Mouse (Mus musculus): ENCODE data around the gene Cyp2f2.

The Cyp2f2 gene

GRCm38 (mm10) chr7:27119676-27120075 lies at the start of gene Cyp2f2:
Gene Cyp2f2 (plus strand): TSS chr7:27119909.
- DNase-seq (ENCODE audit: low spot score): no peak

DNA sequence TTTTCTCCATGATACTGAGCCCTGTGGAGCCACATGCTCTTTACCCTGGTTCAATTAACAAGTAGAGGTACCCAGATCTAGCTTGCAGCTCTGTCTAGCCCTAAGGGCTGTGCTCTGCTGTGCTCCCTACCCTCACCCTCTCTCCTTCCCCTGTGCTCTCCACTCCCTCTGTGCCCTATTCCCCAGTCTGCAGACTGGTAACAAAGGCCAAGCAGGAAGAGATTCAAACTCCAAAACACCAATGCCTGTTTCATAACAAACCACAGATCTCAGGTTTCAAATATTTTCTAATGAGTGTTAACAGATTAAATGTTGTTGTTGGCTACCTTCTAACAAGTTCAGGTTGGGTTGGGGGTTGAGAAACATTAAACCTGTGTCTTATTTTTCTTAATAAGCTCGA lies 41.1 kb upstream of the Cyp2f2 start:
- no peak for DNase-seq (ENCODE audit: low spot score)

- DNase-seq (ENCODE audit: low spot score): no peak
Measured at GRCm38 (mm10) chr7:27081625-27082024, 38.1 kb upstream of the Cyp2f2 start.

GRCm38 (mm10) chr7:27091039-27091438 lies 28.7 kb upstream of the Cyp2f2 start:
- no peak for DNase-seq (ENCODE audit: low spot score)

- no peak for DNase-seq (ENCODE audit: low spot score)
Measured at GRCm38 (mm10) chr7:27092038-27092703, 27.5 kb upstream of the Cyp2f2 start.

DNA sequence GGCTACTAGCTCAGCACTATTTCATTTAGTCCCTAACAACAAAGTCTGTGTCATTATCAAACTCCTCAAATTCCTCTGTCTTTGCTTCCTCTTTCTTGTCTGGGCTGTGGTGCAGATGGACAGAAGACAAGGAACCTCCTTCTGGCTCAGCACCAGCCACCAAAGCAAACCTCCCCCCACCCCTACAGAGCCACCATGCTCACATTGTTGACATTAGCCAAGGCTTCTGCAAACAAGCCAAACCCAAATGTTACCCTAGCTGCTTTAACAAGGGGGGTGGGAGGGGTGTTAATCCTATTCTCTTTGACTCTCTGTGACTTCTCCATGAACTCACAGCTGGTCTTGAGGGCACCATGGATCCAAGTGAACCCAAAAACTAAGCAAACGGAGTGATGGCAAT lies 26.8 kb upstream of the Cyp2f2 start:
- no peak for DNase-seq (ENCODE audit: low spot score)

GRCm38 (mm10) chr7:27104882-27105281 lies 14.8 kb upstream of the Cyp2f2 start:
- DNase-seq (ENCODE audit: low spot score): no peak

DNA sequence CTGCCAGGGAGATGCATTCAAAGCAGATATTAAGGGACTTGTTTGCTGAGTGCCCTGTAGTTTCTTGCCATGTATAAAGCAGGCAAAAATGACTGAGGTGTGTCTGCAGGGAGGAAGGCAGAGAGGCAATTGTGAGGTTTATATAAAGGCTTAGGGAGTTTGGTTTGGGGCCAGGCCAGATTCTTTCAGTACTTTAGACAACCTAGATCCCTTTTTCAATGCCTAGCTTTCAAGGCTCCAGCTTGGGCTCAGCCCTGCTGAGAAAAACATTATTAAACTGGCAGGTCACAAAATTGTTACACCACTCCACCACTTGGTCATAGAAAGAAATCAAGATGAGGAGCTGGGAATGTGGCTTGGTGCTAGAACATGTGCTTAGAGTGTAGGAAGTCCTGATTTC lies 9.4 kb upstream of the Cyp2f2 start:
- no peak for DNase-seq (ENCODE audit: low spot score)

DNA sequence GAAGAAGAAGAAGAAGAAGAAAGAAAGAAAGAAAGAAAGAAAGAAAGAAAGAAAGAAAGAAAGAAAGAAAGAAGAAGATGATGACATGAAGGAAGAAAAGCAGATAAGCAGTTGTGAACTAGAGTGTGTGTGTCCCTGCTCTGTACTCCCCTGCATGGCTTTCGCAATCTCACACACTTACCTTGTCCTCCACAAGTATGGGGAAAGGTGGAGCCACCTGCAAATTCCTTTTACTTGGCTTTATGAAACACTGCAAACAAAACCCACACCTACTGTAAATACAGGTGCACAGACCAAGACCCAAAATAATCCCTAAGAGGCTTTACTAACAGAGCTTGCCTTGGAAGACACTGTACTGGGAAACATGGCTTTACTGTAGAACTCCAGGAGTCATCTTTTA lies 8.7 kb upstream of the Cyp2f2 start:
- DNase-seq (ENCODE audit: low spot score): no peak

DNA sequence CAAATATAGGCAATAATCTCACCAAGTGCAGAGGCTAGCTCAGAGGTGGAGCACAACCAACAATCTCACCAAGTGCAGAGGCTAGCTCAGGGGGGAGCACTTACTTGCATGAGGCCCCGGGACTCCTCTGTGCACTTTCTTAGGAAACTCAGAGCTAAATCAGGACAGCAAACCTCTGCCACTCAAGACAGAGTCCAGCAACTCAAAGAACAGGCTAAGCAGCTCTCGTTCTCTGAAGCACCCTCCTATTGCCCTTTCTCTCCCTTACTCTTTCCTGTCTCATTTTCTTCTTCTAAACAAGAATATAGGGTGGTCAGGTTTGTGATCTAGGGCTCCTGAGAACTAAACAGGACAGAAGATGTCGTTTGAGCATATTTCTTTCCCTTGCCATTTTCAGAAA lies 7.7 kb upstream of the Cyp2f2 start:
- no peak for DNase-seq (ENCODE audit: low spot score)

GRCm38 (mm10) chr7:27118033-27118511 lies 1.6 kb upstream of the Cyp2f2 start:
- DNase-seq (ENCODE audit: low spot score): no peak

DNA sequence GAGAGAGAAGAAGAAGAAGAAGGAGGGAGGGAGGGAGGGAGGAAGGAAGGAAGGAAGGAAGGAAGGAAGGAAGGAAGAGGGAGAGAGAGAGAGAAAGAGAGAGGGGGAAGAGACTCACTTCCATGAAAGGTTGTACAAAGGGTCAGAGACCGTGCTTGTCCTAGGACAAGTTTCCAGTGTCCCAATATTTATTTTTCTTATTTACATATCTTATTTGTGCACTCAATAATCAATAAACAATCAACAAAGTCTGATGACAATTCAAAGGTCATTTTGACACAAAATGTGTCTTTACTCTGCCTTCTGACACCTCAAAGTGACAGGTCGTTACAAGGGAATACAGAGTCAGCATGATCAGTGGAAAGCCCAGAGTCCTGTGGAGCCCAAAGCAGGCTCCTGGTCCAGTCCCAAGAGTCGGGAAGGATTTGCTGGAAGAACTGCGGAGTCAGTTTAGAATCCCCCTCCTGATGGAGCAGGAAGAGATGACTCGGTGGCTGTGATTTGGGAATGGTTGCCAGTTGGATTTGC lies 4.7 kb downstream of the Cyp2f2 start:
- DNase-seq (ENCODE audit: low spot score): no peak

DNA sequence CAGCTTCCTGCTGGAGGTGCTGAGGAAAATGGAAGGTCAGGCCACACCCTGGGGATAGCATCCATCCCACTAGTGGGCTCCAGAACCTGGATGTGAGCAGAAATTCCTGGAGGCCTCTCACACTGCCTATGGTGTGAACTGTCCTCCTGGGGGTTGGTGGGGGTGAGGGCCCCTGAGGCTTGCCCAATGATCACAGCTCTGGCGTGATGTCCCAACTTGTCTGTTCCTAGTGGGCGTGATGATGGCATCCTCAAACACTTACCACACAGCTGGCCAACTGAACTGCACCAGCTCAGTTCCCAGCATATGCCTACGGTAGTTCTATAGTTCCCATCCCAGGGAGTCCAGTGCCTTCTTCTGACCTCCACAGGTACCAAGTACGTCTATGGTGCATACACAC lies 5.3 kb downstream of the Cyp2f2 start:
- DNase-seq (ENCODE audit: low spot score): no peak

- peak; percentile 16 for DNase-seq (ENCODE audit: low spot score)
Measured at GRCm38 (mm10) chr7:27128162-27128561, 8.5 kb downstream of the Cyp2f2 start.

GRCm38 (mm10) chr7:27128946-27129345 lies 9.2 kb downstream of the Cyp2f2 start:
- no peak for DNase-seq (ENCODE audit: low spot score)

DNA sequence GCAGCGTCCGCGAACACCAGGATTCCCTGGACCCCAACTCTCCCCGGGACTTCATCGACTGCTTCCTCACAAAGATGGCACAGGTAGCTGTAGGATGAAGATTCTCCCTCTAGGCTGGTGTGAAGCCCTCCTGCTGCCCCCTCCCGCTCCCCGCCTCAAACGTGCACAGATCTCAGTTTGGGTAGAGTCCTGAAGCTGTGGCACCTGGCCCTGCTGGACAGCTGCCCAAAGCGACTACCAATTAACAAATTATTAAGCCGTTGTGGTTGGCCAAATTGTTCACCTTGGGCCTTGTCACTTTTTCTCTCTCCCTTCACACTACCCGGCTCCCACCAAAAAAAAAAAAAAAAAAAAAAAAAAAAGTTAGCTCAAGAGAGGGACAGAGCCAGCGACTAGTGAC lies 10.1 kb downstream of the Cyp2f2 start:
- no peak for DNase-seq (ENCODE audit: low spot score)

GRCm38 (mm10) chr7:27130521-27131370 lies 11.0 kb downstream of the Cyp2f2 start:
- DNase-seq (ENCODE audit: low spot score): no peak

DNA sequence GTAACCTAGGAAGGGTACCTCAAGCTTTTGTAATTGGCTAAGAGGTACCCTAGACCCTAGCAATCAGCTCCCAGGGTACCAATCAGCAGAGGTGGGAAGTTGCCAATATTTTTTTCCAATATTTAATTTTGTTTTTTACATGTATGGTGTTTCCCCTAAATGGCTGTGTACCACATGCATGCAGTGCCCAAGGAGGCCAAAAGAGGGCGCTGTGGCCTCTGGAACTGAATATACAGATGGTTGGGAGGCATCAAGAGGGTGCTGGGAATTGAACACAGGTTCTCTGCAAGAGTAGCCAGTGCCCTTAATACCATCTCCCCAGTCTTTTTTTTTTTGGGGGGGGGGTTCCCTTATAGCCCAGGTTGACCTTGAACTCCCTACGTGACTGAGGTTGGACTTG lies 11.7 kb downstream of the Cyp2f2 start:
- no peak for DNase-seq (ENCODE audit: low spot score)

DNA sequence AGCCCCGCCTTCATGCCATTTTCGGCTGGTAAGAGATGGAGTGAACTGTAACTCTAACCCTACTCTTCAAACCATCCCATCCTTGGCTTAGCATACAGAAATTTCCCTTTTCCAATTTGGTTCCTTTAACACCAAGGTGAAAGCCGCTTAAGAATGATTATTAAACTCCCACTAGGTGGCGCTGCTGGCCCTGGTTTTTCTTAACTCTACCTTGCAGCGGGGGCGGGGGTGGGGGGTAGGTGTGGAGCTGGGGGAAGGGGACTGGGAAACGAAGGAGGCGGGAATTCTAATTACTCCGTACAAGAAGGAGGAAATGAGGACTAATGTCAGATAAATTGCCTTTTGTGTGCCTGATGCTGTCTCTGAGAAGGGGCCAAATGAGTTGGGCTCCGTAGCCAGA lies 12.9 kb downstream of the Cyp2f2 start:
- DNase-seq (ENCODE audit: low spot score): no peak

DNA sequence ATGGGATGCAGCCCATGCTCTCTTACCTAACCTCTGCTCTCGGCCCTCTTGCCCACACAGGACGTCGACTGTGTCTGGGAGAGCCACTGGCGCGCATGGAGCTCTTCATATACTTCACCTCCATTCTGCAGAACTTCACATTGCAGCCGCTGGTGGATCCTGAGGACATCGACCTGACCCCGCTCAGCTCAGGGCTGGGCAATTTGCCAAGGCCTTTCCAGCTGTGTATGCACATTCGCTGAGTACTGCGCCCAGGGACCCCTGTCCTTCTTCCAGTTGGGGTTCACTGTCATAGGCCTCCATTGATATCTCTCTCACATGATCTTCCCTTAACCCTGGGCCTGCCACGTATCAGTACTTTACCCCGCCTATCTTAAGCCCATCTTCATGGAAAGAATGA lies 13.4 kb downstream of the Cyp2f2 start:
- no peak for DNase-seq (ENCODE audit: low spot score)

DNA sequence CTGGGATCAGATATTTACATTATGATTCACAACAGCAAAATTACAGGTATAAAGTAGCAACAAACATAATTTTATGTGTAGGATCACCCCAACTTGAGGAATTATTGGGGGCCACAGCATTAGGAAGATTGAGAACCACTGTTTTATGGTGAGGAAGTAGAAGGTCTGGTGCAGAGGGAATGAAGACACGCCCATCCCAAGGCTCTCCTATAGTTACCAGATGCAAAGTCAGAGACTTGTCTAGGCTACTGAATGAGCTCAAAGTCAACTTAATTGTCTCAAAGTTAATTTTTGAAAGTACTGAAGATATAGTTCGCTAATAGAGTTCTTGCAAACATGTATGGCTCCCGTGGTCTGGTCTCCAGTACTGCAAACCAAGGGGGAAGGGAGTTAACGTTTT lies 14.0 kb downstream of the Cyp2f2 start:
- no peak for DNase-seq (ENCODE audit: low spot score)

- DNase-seq (ENCODE audit: low spot score): no peak
Measured at GRCm38 (mm10) chr7:27136410-27136996, 16.8 kb downstream of the Cyp2f2 start.

GRCm38 (mm10) chr7:27153205-27153764 lies 33.6 kb downstream of the Cyp2f2 start, which contains the start of gene Cyp2t4:
Gene Cyp2t4 (plus strand): TSS chr7:27153714.
- DNase-seq (ENCODE audit: low spot score): no peak
